Mouse (Mus musculus) ovary, postnatal 10 days (tissue): Measurements from ENCODE around the gene Trak1.
A peak's percentile ranks its signal among the peaks of the same experiment; 100 is the strongest.
"Not testable (repeated sequence)": the region's sequence is repeated elsewhere in the genome, so short reads cannot be mapped to it uniquely, and the experiment has no call there.

Experiments used
- DNase-seq: peaks from one replicate; pipeline ENCODE4 v3.0.0; 2022; ENCODE audit warnings: low spot score

Trak1 gene

DNA sequence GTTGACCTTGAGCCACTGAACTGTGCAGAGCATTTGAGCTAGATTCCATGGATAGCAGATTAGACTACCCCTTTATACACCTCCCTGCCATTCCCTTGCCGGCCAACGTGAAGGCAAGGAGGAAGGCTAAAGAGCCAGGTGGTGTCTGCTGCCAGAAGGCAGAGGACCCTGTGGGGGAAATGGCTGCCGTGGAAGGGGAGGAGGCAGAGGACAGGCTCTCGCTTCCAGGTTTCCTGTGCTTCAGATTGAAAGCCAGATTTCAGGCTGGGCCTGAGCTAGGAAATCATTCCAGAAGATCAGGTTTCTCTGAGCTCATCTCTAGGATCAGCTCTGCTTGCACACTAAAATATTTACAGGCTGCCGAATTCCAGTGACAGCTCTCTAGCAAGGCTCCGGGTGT is 133.1 kb downstream of the Trak1 start:
- no peak for DNase-seq

DNA sequence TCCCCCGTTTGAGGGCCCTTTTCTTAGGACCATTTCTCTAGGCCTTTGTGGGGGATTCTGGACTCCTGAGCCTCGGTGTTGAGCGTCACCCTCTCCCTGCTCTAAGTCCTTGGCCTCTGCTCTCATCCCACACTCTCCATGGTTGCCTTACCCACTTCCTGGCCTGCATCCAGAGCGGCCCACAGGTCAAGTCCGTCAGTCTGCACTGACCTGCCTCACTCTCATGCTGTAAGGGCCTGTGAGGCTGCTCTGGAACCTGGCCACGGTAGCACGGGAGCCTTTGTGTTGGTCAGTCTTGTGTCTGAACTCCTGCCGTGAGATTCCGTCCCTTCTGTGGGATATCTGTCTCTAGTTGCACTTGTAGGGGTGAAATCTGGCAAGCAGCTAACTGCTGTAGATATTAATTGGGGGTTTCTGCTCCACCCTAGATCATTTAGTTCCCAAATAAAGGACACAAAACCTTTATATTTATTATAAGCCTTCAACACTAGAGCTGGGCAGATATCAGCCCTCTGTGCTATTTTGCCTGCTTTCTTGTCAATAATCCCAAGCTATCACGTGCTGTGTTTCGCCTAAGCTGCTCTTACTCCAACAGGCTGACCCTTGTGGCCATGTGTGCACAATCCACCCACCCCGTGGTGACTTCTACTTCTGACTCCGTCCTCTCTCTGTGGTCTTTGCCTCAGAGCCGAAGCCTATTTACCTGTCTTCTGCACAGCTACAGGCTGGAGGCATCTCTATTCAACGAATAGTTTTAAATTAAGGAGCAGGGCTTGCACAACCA is 136.6 kb downstream of the Trak1 start:
- DNase-seq = no peak

DNA sequence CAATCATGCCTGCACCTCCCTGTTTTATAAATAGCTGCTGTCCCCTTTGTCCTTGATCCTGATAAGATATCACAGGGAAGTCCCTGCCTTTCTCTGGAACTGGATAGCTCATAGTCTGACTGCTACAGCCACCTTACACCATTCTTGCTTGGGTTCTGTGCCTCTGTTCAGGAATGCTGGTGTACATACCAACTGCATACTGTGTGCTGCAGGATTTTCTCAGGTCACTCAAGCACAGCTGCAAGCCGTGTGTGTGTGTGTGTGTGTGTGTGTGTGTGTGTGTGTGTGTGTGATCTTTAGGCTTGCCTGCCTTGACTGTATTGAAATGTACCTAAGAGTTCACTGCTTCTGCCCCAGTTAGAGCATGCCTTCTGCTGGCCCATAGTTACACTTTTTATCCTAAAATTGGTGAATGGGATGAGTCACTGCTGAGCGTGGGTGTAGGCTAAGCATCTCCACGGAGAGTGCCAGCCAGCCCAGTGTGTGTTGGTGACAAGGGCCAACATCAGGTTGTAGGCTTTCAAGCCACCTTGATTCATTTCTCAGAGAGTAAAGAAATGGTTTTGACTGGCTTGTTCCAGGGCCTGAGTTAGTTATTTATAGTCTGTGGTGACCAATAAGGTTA is 138.1 kb downstream of the Trak1 start:
- DNase-seq = no peak

DNA sequence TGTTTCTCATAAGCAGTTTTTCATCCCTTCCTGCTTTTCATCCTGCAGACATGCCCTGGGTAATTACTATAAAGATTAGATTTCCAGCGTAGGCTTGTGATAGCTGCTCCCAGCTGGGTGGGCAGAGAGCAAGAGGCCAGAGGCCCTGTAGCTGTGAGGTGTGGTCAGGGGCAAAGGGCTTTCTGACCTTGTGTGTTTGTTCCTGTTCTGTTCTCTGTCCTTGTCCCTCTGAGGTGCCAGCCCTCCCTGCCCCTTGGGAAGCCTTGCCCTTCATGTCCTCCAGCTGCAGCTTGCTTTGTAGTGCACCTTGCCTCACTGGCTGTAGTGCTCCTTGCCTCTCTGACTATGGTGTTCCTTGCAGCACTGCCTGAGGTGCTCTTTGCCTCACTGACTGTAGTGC is 139.2 kb downstream of the Trak1 start:
- DNase-seq = no peak

DNA sequence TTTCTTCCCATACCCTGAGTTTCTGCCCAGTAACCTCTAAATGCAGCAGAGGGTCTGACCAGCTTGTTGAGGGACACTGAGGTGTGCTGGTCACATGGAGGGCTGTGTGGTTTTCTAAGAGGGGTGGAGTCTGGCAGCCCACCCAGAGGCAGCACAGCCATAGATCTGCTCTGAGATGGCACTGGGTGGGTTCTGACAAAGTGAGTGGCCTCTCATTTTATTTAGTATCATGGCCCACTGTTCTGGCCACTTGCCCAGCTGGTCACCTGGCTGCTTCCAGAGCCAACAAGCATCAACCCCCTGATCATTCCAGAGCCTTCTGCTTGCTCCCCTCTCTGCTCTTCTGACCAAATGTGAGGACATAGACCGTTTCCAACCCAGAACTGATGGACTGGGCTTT is 144.8 kb downstream of the Trak1 start:
- no peak for DNase-seq

DNA sequence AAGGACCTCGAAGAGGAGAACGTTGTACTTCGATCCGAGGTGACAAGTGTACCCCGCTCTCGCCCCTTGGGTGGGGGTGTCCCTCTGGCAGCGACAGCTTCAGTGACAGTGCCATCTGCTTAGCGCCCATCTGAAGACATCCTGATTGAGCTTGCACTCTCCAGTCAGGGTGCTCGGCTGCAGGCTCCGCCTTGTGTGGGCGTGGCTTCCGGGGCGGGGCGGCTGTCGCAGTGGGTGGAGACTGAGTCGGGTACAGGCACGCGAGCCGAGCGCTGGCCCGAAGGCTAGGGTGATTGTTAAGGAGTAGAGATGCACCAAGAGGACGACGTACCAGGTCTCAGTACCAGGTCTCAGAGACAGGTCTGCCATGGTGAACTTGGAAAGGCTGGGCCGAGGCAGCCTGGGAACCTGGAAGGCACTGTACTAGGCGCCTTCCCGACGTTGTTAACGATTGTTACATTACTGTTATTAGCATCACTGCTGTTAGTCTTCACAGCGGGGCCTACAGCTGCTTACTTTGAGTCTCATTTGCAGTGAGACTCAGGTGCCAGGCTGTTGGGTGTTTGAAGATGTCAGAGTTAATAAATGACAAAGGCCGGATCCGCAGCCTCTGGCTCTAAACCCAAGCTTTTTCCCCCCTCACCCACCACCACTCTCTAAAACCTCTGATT is 146.5 kb downstream of the Trak1 start:
- DNase-seq = no peak

DNA sequence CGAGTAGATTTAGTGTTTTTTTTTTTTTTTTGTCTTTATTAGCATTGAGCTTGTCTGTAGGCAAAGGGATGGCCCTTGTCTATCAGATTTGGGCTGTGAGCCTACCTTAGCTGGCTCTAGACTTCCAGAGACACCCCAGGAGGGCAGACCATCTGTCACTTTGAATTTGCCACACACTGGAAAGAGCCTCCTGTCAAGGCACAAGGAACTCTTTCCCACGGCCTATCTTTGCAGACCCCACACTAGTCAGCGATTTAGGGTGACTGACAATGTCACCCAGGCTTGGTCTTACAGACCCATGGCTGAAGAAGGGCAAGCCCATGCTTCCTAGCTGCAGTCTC is 147.0 kb downstream of the Trak1 start:
- no peak for DNase-seq

DNA sequence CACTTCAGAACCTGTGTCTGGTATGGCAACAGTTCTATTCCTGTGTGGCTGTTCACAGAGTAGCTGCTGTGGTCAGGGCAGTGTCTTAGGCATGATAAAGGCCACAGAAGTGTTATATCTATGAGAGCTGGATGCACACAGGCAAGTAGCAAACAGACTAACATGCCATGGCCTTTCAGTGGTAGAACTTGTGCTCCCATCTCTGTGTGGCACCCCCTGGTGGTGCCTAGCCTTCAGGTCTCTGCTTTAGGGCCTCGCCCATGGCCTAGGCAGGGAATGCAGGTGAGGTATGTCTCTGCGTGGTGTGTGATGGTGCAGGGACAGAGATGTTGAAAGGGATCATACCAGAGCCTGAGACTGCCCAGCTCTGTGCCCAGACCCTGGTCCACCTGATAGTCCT is 148.1 kb downstream of the Trak1 start:
- DNase-seq = no peak

DNA sequence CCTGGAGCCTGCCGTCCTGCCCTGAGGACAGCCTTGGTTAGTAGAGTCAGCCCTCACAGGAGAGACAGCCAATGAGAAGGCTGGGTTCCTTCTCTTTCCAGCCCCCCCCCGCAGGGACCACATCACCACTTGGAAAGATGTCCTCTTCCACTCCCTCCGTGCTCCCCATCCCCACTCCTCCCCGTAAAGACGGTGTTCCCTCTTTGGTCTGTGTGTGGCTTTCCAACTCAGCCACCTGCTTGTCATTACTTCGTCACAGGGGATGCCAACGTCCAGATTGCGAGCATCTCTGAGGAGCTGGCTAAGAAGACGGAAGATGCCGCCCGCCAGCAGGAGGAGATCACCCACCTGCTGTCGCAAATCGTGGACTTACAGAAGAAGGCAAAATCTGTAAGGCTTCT is 149.1 kb downstream of the Trak1 start:
- DNase-seq = no peak

DNA sequence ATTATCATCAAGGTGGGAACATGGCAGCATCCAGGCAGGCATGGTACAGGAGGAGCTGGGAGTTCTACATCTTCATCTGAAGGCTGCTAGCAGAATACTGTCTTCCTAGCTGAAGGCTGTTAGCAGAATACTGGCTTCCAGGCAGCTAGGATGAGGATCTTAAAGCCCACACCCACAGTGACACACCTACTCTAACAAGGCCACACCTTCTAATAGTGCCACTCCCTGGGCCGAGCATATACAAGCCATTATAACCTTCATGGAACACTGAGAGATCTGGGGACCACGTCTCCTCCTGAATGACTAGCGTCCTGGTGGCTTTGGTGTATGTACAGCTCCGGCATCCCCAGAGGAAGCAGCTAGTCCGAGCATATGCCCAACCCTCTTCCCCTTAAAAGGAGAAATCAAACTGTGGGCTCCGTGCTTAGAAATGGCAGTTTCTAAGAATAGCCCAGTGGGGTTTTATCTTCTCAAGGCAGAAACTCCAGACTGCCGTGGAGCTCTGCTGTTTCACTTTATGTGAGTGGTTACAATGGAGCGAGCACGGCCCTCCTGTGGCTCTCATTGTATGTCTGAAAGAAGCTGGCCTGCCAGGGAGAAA is 155.1 kb downstream of the Trak1 start:
- DNase-seq = not testable (repeated sequence)

DNA sequence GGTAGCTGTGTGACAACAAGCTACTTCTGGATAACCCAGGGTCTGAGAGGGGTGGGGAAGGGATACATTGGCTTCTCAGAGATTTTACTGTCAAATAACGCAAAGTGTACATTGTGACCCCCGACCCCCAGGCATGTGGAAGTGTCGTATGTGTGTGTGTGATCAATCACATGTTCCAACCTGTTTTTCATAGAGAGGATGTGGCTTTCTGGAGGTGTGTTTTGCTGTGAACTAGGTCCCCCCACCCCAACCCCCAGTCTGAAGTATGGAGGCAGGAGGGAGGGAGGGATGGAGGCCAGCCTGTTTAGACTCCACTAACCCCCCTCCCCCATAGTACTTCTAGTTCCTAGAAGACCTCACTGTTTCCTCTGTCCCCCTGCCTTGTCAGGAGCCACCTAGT is 157.6 kb downstream of the Trak1 start:
- DNase-seq = no peak

DNA sequence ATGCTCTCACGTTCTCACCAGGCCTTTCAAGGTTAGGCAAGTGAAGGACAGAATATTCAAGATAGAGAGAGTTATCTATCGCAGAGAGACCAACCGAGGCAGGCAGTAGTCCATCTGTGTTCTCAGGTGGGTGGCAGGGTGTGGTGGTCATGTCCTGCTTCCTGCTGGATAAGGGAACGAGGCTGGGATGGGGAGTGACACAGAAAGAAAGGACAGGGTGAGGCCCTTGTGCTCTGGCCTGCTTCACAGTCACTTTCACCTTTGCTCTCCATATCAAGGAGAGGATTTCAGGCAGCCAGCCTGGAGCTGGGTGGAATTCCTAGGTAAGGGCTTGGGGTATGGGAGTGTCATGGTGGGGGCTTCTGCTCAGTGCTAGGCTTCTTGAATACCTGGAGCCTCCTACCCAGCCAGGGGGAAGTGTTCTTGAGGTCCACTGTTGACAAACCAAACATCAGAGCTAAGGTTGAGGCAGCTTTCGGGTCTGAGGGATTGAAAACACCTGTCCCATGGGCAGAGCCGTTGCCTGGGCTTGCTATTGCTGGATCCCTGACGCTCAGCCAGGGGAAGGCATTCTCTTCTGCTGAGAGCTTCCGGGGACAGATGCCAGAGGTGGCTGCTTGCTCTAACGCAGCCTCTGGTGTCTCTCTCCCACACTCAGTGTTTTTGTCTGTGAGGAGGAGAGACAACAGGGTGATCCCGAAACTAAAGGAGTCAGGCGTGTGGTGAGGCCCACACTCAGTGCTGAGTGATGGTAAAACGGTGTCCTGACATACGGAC is 159.6 kb downstream of the Trak1 start:
- DNase-seq = no peak

DNA sequence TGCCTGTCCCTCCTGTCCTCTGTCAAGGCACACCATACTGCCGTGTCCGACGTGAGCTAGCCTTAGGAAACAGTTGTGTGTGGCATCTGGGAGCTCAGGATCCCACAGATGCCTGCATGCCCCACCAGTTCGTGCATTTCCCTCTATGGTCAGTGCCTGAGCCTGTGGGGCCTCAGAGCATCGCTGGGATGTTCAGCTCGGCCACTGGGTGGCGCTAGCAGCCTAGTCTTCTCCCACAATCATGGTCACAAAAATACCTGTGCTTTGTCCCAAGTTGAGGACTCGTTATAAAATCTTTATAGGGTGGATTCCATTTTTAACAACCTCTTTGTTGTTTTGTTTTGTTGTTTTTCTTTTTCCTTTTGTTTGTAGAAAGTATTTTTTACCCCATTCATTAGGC is 161.2 kb downstream of the Trak1 start:
- DNase-seq = no peak

DNA sequence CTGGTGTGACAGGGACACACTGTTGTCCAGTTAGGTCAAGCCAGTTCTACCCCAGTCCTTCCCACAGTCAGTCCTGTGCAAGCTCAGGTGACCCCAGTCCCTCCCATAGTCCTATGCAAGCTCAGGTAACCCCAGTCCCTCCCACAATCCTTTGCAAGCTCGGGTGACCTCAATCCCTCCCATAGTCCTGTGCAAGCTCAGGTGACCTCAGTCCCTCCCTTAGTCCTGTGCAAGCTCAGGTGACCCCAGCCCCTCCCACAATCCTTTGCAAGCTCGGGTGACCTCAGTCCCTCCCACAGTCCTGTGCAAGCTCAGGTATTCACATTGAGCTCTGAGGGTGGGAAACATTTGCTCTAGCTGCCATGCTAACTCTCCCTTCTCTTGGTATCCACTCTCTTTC is 162.6 kb downstream of the Trak1 start:
- DNase-seq = no peak

DNA sequence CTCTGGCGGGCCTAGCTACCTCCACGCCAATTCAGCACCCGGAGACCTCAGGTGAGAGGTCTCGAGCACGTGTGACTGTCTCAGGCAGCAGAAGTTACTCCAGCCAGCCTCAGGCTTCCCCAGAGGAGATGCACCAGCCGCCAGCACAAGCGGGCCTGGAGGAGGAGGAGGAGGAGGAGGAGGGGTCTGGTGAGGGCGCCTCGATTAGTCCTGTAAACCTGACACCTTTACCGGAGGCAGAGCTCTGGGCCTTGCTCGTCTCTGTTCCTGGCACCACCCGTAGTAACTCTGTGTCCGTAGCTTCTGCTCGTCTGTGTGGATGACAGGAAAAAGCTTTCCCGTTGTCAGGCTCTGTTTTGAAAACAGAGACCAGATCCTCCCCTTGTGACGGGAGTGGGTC is 163.2 kb downstream of the Trak1 start:
- DNase-seq = no peak

DNA sequence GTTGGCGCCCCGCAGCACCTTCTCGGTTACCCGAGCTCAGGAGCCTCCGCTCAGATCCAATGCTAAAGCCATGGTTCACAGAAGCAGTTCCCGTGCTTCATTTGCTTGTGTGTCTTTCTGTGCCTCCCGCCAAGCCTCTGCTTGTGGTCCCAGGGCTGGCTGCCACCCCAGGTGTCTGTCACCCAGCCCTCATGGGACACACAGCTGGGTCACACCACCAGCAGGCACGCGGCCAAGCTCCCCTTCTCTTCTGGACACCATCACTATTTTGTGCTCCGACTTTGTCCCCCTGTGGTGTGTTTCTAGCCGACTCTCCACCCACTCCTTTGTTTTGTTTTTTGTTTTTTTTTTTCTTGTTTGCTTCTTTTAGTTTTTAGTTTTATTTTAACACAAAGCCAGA is 170.2 kb downstream of the Trak1 start:
- DNase-seq = no peak

DNA sequence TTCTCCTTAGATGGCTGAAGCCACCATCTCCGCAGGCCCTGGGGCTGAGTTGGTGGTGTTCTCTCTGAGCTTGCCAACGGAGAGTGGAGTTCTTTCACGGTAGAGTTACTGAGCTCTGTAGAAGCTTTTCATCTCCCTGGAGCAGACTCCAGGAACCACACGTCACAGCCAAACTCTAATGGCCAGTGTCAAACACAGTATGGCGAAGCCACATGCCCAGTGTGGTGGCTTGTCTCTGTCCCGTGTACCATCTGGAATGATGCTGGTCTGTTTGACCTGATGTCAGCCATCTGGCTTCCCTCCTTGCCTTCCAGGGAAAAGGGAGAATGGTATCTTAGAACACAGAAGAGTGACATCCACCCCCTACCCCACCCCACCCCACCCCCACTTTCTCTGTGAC is 172.4 kb downstream of the Trak1 start:
- DNase-seq = no peak

DNA sequence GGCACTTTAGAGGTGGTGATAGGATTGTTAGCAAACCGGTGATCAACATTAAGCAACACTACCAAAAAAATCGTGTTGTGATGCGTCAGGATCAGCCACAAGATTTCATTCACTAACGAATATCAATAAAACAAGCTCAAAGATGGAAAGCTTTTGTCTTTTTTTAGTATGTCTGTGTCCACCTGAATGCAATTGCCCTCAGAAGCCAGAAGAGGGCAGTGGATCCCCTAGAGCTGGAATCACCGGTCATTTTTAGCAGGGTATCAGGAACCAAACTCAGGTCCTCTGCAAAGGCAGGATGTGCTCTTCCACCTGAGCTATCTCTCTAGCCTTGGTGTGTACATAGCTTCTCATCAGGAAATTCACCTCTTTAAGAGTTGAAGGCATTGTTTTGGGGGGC is 177.5 kb downstream of the Trak1 start:
- DNase-seq = no peak

DNA sequence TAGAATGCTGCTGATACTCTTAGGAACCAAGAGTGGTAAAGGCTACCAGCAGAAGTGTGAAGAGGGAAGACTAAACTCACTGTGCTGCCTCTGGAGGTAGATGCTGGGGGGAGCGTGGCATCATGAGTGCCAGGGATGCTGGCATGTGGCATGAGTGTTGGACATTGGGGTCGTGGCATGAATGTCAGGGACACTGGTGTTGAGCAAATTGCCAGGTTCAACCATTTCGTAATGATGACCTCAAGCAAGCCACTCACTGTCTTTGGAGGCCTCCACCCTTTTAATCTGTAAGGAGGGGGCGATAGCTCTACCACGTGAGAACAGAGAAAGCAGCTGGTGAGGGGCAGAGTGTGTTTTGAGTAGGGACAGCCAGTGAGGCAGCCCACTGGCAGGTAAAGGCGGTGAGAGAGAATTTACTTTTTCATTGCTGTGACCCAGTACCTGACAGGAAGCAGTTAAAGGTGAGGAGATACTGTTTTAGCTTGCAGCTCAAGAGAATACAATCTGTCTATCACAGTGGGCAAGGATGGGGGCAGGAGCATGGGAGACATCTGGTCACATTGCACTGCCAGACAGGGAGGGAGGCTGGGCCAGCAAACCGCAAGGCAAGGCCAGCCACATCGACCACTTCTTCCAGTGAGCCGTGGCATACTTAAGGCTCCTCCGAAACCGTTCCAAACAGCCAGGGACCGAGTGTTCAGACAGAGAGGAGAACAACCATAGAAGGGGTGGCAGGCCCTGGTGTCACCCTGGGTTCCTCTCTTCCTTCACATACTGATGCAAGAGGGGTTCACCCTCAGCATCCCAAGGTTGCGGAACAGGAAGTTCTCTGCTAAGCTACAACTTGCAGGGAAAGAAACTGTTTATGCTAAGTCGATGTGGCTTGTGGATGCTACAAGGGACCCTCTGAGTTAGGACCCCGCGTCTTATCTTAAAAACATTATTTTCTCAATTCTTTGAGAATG is 178.5 kb downstream of the Trak1 start:
- DNase-seq = no peak

DNA sequence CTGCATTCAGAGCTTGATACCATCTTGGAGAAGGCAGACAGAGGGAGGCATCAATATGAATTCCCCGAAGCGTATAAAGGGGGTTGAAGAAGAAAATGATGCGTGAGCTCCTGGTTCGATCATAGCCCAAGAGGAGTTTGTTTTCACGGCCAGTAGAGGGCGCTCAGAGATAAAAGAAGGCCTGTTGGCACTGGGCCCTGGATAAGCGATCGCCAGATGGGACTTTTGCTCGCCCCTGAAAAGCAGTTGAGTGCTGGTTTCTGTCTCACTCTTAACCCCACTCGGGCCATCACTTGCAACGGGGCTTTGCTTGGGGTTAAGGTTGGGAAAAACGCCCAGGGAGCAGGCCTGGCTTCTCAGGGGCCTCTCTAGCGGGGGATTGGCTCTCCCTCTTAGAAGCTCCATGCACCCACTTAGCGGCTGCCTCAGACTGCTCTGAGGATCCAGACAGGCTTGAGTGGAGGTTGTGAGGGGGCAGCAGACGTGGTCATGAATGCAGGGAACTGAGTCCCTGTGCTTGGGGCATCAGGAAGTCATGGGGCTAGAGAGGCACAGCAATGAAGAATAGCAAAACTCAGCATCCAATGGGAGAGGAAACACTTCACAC is 180.1 kb downstream of the Trak1 start:
- peak; percentile 52 for DNase-seq

DNA sequence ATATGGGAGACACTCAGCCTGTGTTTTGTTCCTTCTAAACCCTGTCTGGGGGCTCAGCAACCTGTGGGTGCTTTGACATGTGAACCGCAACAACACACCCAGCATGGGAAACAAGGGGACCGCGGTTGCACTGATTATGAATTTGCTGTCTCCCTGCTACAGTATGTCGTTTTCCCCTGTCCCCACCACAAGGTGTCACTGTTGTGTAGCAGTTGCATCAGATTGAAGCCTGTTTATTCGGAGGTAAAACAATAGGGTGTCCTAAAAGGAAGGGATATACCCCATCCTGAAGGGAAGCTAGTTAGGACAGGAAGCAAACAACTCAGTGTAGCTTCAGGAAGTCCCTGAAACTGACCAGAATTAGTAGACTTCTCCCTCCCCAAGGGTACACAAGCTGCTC is 182.2 kb downstream of the Trak1 start:
- DNase-seq = no peak
